Mouse (Mus musculus) hindbrain, embryonic 10.5 days (tissue): ENCODE measurements around the gene Rnf220. TPM values are rescaled to one million over a fixed set of nuclear protein-coding genes. Genes with fewer than 3 reads are reported as not detected.

ENCODE experiments used
- DNase-seq: peaks from one replicate; pipeline ENCODE4 v3.0.0-alpha.2; 2017; ENCODE audit warnings: low spot score
- H3K27ac ChIP-seq: fragments of 300-500 bp; sonication (generic); 2 replicates; pipeline ENCODE4 v1.5.1; 2016; ENCODE audit warnings: mild to moderate bottlenecking, moderate library complexity
- H3K27me3 ChIP-seq: fragments of 300-500 bp; sonication (generic); 2 replicates; pipeline ENCODE4 v1.6.1; 2016; ENCODE audit warnings: mild to moderate bottlenecking; ENCODE audit not compliant: poor library complexity, insufficient read depth, severe bottlenecking
- H3K36me3 ChIP-seq: fragments of 300-500 bp; sonication (generic); 2 replicates; pipeline ENCODE4 v1.6.1; 2016; ENCODE audit warnings: mild to moderate bottlenecking, moderate library complexity
- H3K4me1 ChIP-seq: fragments of 300-500 bp; sonication (generic); replicated peaks from 2 replicates; pipeline ENCODE4 v1.6.1; 2016; ENCODE audit warnings: mild to moderate bottlenecking
- H3K4me3 ChIP-seq: fragments of 300-500 bp; sonication (generic); 2 replicates; pipeline ENCODE4 v1.5.1; 2016; ENCODE audit warnings: mild to moderate bottlenecking, moderate library complexity
- H3K9me3 ChIP-seq: fragments of 300-500 bp; sonication (generic); 2 replicates; pipeline ENCODE4 v1.6.1; 2016; ENCODE audit warnings: mild to moderate bottlenecking, moderate library complexity
- WGBS: fragments of 180-500 bp; shearing (Covaris S2); methylation state at CpG from one replicate; pipeline ENCODE4 v1.1.7; 2016; 5-methylcytosine and 5-hydroxymethylcytosine counted together
- polyA plus RNA-seq: library from polyadenylated mRNA; unstranded; fragments of >200 nt; fragmentation: Nextera tagmentation; extraction: Ambion mirVana; gene quantifications from 2 replicates; pipeline ENCODE4 v1.2.1, GENCODE M21; 2016

Gene Rnf220
- polyA plus RNA-seq, 1 experiment from 2014 or later = 101 TPM

- WGBS = under 1% methylated on average over 80 of the region's 80 CpGs
- peaks cover 59% of the 10 kb centered on the region for H3K4me1 ChIP-seq
These were observed 207.7 kb downstream of the Rnf220 start for GRCm38 (mm10) chr4:117288927-117289801.

GRCm38 (mm10) chr4:117288277-117288926 lies 208.4 kb downstream of the Rnf220 start:
- Histone ChIP-seq H3K27ac (peak overlapping the region; percentile 98), H3K9me3 (no peaks in the 10 kb centered on the region), H3K36me3 (peaks cover 47% of the 10 kb centered on the region), H3K27me3 (peaks cover 4% of the 10 kb centered on the region; the same call in 1 of the 2 replicates), H3K4me3 (peak overlapping the region; percentile 82), H3K4me1 (peaks cover 67% of the 10 kb centered on the region)
- no peak for DNase-seq
- 26% methylated on average over 25 of the region's 25 CpGs for WGBS

More at GRCm38 (mm10) chr4:117288927-117289801, 207.7 kb downstream of the Rnf220 start:
- H3K4me3 ChIP-seq = peak overlapping the region; percentile 82
- peak overlapping the region; percentile 98 for H3K27ac ChIP-seq
- peaks cover 4% of the 10 kb centered on the region; the same call in 1 of the 2 replicates for H3K27me3 ChIP-seq
- no peaks in the 10 kb centered on the region for H3K9me3 ChIP-seq
- peak; percentile 85 for DNase-seq
- peaks cover 40% of the 10 kb centered on the region for H3K36me3 ChIP-seq

GRCm38 (mm10) chr4:117284363-117284762 lies 212.5 kb downstream of the Rnf220 start:
- Histone ChIP-seq H3K4me3 (0 out of 2 replicates have a peak overlapping the region, but pooled peaks have one; percentile 21), H3K27ac (peak overlapping the region; percentile 81), H3K27me3 (peaks cover 10% of the 10 kb centered on the region; the same call in 1 of the 2 replicates), H3K36me3 (peaks cover 88% of the 10 kb centered on the region), H3K9me3 (no peaks in the 10 kb centered on the region), H3K4me1 (peaks cover 95% of the 10 kb centered on the region)
- DNase-seq = no peak
- WGBS = 58% methylated on average over 4 of the region's 4 CpGs

GRCm38 (mm10) chr4:117283271-117284191 lies 213.3 kb downstream of the Rnf220 start:
- H3K4me3 ChIP-seq = peak overlapping the region; percentile 21
- H3K9me3 ChIP-seq = no peaks in the 10 kb centered on the region
- WGBS = 35% methylated on average over 22 of the region's 22 CpGs
- peak overlapping the region; percentile 81 for H3K27ac ChIP-seq
- peaks cover 14% of the 10 kb centered on the region; the same call in 1 of the 2 replicates for H3K27me3 ChIP-seq
- H3K4me1 ChIP-seq = peaks cover 98% of the 10 kb centered on the region
- peak; percentile 83 for DNase-seq
- H3K36me3 ChIP-seq = peaks cover 96% of the 10 kb centered on the region

- no peak overlapping the region for H3K4me3 ChIP-seq
- peaks cover 14% of the 10 kb centered on the region; the same call in 1 of the 2 replicates for H3K27me3 ChIP-seq
- peaks cover 98% of the 10 kb centered on the region for H3K4me1 ChIP-seq
- no peak for DNase-seq
- no peaks in the 10 kb centered on the region for H3K9me3 ChIP-seq
- H3K36me3 ChIP-seq = peaks cover 100% of the 10 kb centered on the region
- 0 out of 2 replicates have a peak overlapping the region, but pooled peaks have one; percentile 81 for H3K27ac ChIP-seq
- 75% methylated on average over 19 of the region's 19 CpGs for WGBS
These were observed 215.6 kb downstream of the Rnf220 start for GRCm38 (mm10) chr4:117281090-117281845.

- H3K9me3 ChIP-seq = no peaks in the 10 kb centered on the region
- peaks cover 100% of the 10 kb centered on the region for H3K36me3 ChIP-seq
- H3K4me1 ChIP-seq = peaks cover 90% of the 10 kb centered on the region
- H3K4me3 ChIP-seq = no peak overlapping the region
- WGBS = 92% methylated on average over 8 of the region's 8 CpGs
- peak overlapping the region; percentile 81; the same call in 1 of the 2 replicates for H3K27ac ChIP-seq
- no peak for DNase-seq
- peaks cover 10% of the 10 kb centered on the region; the same call in 1 of the 2 replicates for H3K27me3 ChIP-seq
These were observed 216.4 kb downstream of the Rnf220 start for GRCm38 (mm10) chr4:117280397-117280930.

- Histone ChIP-seq H3K27me3 (peaks cover 12% of the 10 kb centered on the region; the same call in 1 of the 2 replicates), H3K9me3 (peaks cover 8% of the 10 kb centered on the region), H3K4me3 (no peak overlapping the region), H3K4me1 (peaks cover 78% of the 10 kb centered on the region), H3K36me3 (peaks cover 100% of the 10 kb centered on the region), H3K27ac (peak overlapping the region; percentile 23; the same call in 1 of the 2 replicates)
- DNase-seq = no peak
- 86% methylated on average over 2 of the region's 2 CpGs for WGBS
These were observed 217.6 kb downstream of the Rnf220 start for GRCm38 (mm10) chr4:117279253-117279642.

GRCm38 (mm10) chr4:117278381-117279252 lies 218.2 kb downstream of the Rnf220 start:
- H3K36me3 ChIP-seq = peaks cover 100% of the 10 kb centered on the region
- peak overlapping the region; percentile 23; the same call in 1 of the 2 replicates for H3K27ac ChIP-seq

GRCm38 (mm10) chr4:117277687-117278086 lies 219.2 kb downstream of the Rnf220 start:
- H3K9me3 ChIP-seq = peaks cover 14% of the 10 kb centered on the region
- no peak overlapping the region for H3K4me3 ChIP-seq
- peaks cover 12% of the 10 kb centered on the region; the same call in 1 of the 2 replicates for H3K27me3 ChIP-seq
- WGBS = 94% methylated on average over 7 of the region's 7 CpGs
- peaks cover 71% of the 10 kb centered on the region for H3K4me1 ChIP-seq
- peak overlapping the region; percentile 31; the same call in 1 of the 2 replicates for H3K27ac ChIP-seq
- H3K36me3 ChIP-seq = peaks cover 100% of the 10 kb centered on the region
- DNase-seq = no peak

More at GRCm38 (mm10) chr4:117278381-117279252, 218.2 kb downstream of the Rnf220 start:
- Histone ChIP-seq H3K27me3 (peaks cover 12% of the 10 kb centered on the region; the same call in 1 of the 2 replicates), H3K4me1 (peaks cover 71% of the 10 kb centered on the region), H3K9me3 (peaks cover 14% of the 10 kb centered on the region), H3K4me3 (no peak overlapping the region)
- WGBS = 79% methylated on average over 10 of the region's 10 CpGs
- no peak for DNase-seq

GRCm38 (mm10) chr4:117277021-117277420 lies 219.8 kb downstream of the Rnf220 start:
- 95% methylated on average over 13 of the region's 13 CpGs for WGBS
- peaks cover 100% of the 10 kb centered on the region for H3K36me3 ChIP-seq
- peak overlapping the region; percentile 41; the same call in 1 of the 2 replicates for H3K27ac ChIP-seq
- H3K9me3 ChIP-seq = peaks cover 14% of the 10 kb centered on the region
- DNase-seq = no peak
- no peak overlapping the region for H3K4me3 ChIP-seq
- H3K27me3 ChIP-seq = peaks cover 12% of the 10 kb centered on the region; the same call in 1 of the 2 replicates
- peaks cover 71% of the 10 kb centered on the region for H3K4me1 ChIP-seq
